Mouse (Mus musculus): ENCODE results near the gene Fbxo11.
A peak's percentile ranks its signal among the peaks of the same experiment; 100 is the strongest.
"Not testable (repeated sequence)": the region's sequence is repeated elsewhere in the genome, so short reads cannot be mapped to it uniquely, and the experiment has no call there.

Fbxo11 gene

GRCm38 (mm10) chr17:88066799-88067198 lies 1.7 kb upstream of the Fbxo11 start:
- peak; percentile 33 for DNase-seq

- peak; percentile 100 for DNase-seq
Observed at GRCm38 (mm10) chr17:88065801-88066646, 933 bp upstream of the Fbxo11 start.

- DNase-seq = peak; percentile 97
Observed at GRCm38 (mm10) chr17:88064347-88065030, 602 bp downstream of the Fbxo11 start.

GRCm38 (mm10) chr17:88063980-88064346 lies 1.1 kb downstream of the Fbxo11 start:
- DNase-seq = peak; percentile 96

- peak; percentile 27 for DNase-seq
Observed at GRCm38 (mm10) chr17:88062860-88063580, 2.1 kb downstream of the Fbxo11 start.

- DNase-seq = peak; percentile 23
Observed at GRCm38 (mm10) chr17:88061942-88062341, 3.1 kb downstream of the Fbxo11 start.

- peak; percentile 69 for DNase-seq
Observed at GRCm38 (mm10) chr17:88058280-88058679, 6.8 kb downstream of the Fbxo11 start.

GRCm38 (mm10) chr17:88057846-88058245 lies 7.2 kb downstream of the Fbxo11 start:
- peak; percentile 64 for DNase-seq

- DNase-seq = no peak
Observed at GRCm38 (mm10) chr17:88051679-88052078, 13.4 kb downstream of the Fbxo11 start.

GRCm38 (mm10) chr17:88050892-88051291 lies 14.2 kb downstream of the Fbxo11 start:
- DNase-seq = peak; percentile 78

GRCm38 (mm10) chr17:88050318-88050717 lies 14.8 kb downstream of the Fbxo11 start:
- no peak for DNase-seq

GRCm38 (mm10) chr17:88042099-88043086 lies 22.7 kb downstream of the Fbxo11 start:
- peak; percentile 96 for DNase-seq

GRCm38 (mm10) chr17:88040810-88041209 lies 24.3 kb downstream of the Fbxo11 start:
- DNase-seq = peak; percentile 58

- DNase-seq = peak; percentile 37
Observed at GRCm38 (mm10) chr17:88034418-88034817, 30.7 kb downstream of the Fbxo11 start.

GRCm38 (mm10) chr17:88031755-88032154 lies 33.3 kb downstream of the Fbxo11 start:
- no peak for DNase-seq

GRCm38 (mm10) chr17:88029194-88029970 lies 35.7 kb downstream of the Fbxo11 start:
- DNase-seq = peak; percentile 77

GRCm38 (mm10) chr17:88025227-88025626 lies 39.9 kb downstream of the Fbxo11 start:
- DNase-seq = no peak

GRCm38 (mm10) chr17:88023924-88024323 lies 41.2 kb downstream of the Fbxo11 start:
- no peak for DNase-seq

- DNase-seq = not testable (repeated sequence)
Observed at GRCm38 (mm10) chr17:88016027-88016426, 49.1 kb downstream of the Fbxo11 start.

GRCm38 (mm10) chr17:88014456-88014855 lies 50.6 kb downstream of the Fbxo11 start:
- DNase-seq = no peak

GRCm38 (mm10) chr17:88006956-88007355 lies 58.1 kb downstream of the Fbxo11 start:
- DNase-seq = peak; percentile 72

Measured in heart, adult 11 months (tissue).